Mouse (Mus musculus) kidney, adult 2 months (tissue): ENCODE data around the gene Tspan14. TPM values are rescaled to one million over a fixed set of nuclear protein-coding genes. Genes with fewer than 3 reads are reported as not detected.
A peak's percentile ranks its signal among the peaks of the same experiment; 100 is the strongest.

ENCODE experiments used
- DNase-seq: peaks from one replicate; pipeline ENCODE4 v3.0.0; 2021
- H3K27ac ChIP-seq: fragments of 200-500 bp; 2 replicates; pipeline ENCODE4 v1.5.1; 2012; ENCODE audit warnings: low read depth, low read length, control low read depth, inconsistent platforms; ENCODE audit not compliant: insufficient read depth
- H3K27me3 ChIP-seq: fragments of 200-500 bp; replicated peaks from 2 replicates; pipeline ENCODE4 v1.6.1; 2012; ENCODE audit warnings: mild to moderate bottlenecking, moderate library complexity, low read length, inconsistent platforms; ENCODE audit not compliant: control insufficient read depth, insufficient read depth
- H3K36me3 ChIP-seq: fragments of 200-500 bp; 2 replicates; pipeline ENCODE4 v1.6.1; 2012; ENCODE audit warnings: mild to moderate bottlenecking, moderate library complexity, low read length, inconsistent platforms; ENCODE audit not compliant: control insufficient read depth, insufficient read depth
- H3K4me1 ChIP-seq: fragments of 200-500 bp; 2 replicates; pipeline ENCODE4 v1.6.1; 2011; ENCODE audit warnings: low read length; ENCODE audit not compliant: control insufficient read depth, insufficient read depth
- H3K4me3 ChIP-seq: fragments of 200-500 bp; 2 replicates; pipeline ENCODE4 v1.5.1; 2011; ENCODE audit warnings: mild to moderate bottlenecking, low read depth, low read length, control low read depth; ENCODE audit not compliant: insufficient read depth
- CTCF ChIP-seq: fragments of 200-500 bp; conservative IDR thresholded peaks from 2 replicates; pipeline ENCODE4 v1.5.1; 2011; ENCODE audit warnings: low read depth, mild to moderate bottlenecking, control low read depth, low read length, moderate library complexity, mixed read lengths; ENCODE audit not compliant: insufficient read depth, insufficient read length
- POLR2A ChIP-seq: fragments of 200-500 bp; IDR thresholded peaks from one replicate; pipeline ENCODE4 v1.6.1; 2011; ENCODE audit warnings: low read depth, low read length, control low read depth
- WGBS: fragments of 180-500 bp; shearing (Covaris S2); methylation state at CpG from one replicate; pipeline ENCODE4 v1.1.7; 2018; 5-methylcytosine and 5-hydroxymethylcytosine counted together
- polyA plus RNA-seq: library from polyadenylated mRNA; depleted of rRNA; stranded (reverse); fragments of >200 nt; gene quantifications from 2 replicates; pipeline ENCODE4 v1.2.3, GENCODE M21; 2012

The Tspan14 gene
- polyA plus RNA-seq, 1 experiment, result 121 TPM

GRCm38 (mm10) chr14:40957607-40958006 lies 9.0 kb downstream of the Tspan14 start:
- no peaks in the 10 kb centered on the region for H3K27me3 ChIP-seq
- H3K4me3 ChIP-seq, result no peak overlapping the region
- peaks cover 47% of the 10 kb centered on the region for H3K4me1 ChIP-seq
- TF ChIP-seq POLR2A (no peak), CTCF (no peak)
- H3K27ac ChIP-seq, result peak overlapping the region; percentile 81
- 55% methylated on average over 3 of the region's 3 CpGs for WGBS
- no peaks in the 10 kb centered on the region for H3K36me3 ChIP-seq
- DNase-seq, result no peak

- no peak overlapping the region for H3K4me3 ChIP-seq
- H3K27me3 ChIP-seq, result no peaks in the 10 kb centered on the region
- peaks cover 45% of the 10 kb centered on the region for H3K4me1 ChIP-seq
- H3K36me3 ChIP-seq, result no peaks in the 10 kb centered on the region
- H3K27ac ChIP-seq, result peak overlapping the region; percentile 59
- DNase-seq, result peak; percentile 67
- TF ChIP-seq CTCF (peak; percentile 36; the same call in 1 of the 2 replicates), POLR2A (no peak)
- WGBS, result 37% methylated on average over 13 of the region's 13 CpGs
Observed at GRCm38 (mm10) chr14:40956252-40957146, 10.1 kb downstream of the Tspan14 start.

GRCm38 (mm10) chr14:40955596-40956251 lies 10.9 kb downstream of the Tspan14 start:
- peak overlapping the region; percentile 36 for H3K27ac ChIP-seq
- TF ChIP-seq POLR2A (no peak), CTCF (no peak)
- peaks cover 47% of the 10 kb centered on the region for H3K4me1 ChIP-seq
- no peak for DNase-seq
- no peaks in the 10 kb centered on the region for H3K27me3 ChIP-seq
- no peak overlapping the region for H3K4me3 ChIP-seq
- WGBS, result 37% methylated on average over 10 of the region's 10 CpGs
- no peaks in the 10 kb centered on the region for H3K36me3 ChIP-seq

- Histone ChIP-seq H3K27ac (peak overlapping the region; percentile 36), H3K27me3 (no peaks in the 10 kb centered on the region), H3K4me1 (peaks cover 48% of the 10 kb centered on the region), H3K36me3 (no peaks in the 10 kb centered on the region), H3K4me3 (no peak overlapping the region)
- DNase-seq, result peak; percentile 48
- TF ChIP-seq CTCF (no peak), POLR2A (no peak)
- 62% methylated on average over 1 of the region's 1 CpGs for WGBS
Observed at GRCm38 (mm10) chr14:40955146-40955545, 11.5 kb downstream of the Tspan14 start.

- no peaks in the 10 kb centered on the region for H3K36me3 ChIP-seq
- WGBS, result 65% methylated on average over 5 of the region's 5 CpGs
- peaks cover 44% of the 10 kb centered on the region for H3K4me1 ChIP-seq
- no peak overlapping the region for H3K27ac ChIP-seq
- no peaks in the 10 kb centered on the region for H3K27me3 ChIP-seq
- H3K4me3 ChIP-seq, result no peak overlapping the region
- TF ChIP-seq CTCF (no peak), POLR2A (no peak)
- DNase-seq, result no peak
Observed at GRCm38 (mm10) chr14:40953381-40953780, 13.2 kb downstream of the Tspan14 start.

- no peaks in the 10 kb centered on the region for H3K27me3 ChIP-seq
- WGBS, result 74% methylated on average over 2 of the region's 2 CpGs
- DNase-seq, result no peak
- H3K4me3 ChIP-seq, result no peak overlapping the region
- H3K36me3 ChIP-seq, result no peaks in the 10 kb centered on the region
- no peak overlapping the region for H3K27ac ChIP-seq
- peaks cover 45% of the 10 kb centered on the region for H3K4me1 ChIP-seq
- no peak for TF ChIP-seq POLR2A
- TF ChIP-seq CTCF, result no peak
Observed at GRCm38 (mm10) chr14:40952715-40953114, 13.9 kb downstream of the Tspan14 start.

- H3K27me3 ChIP-seq, result no peaks in the 10 kb centered on the region
- no peaks in the 10 kb centered on the region for H3K36me3 ChIP-seq
- whole genome bisulfite sequencing, result 83% methylated on average over 3 of the region's 3 CpGs
Observed at GRCm38 (mm10) chr14:40952301-40952700, 14.3 kb downstream of the Tspan14 start.

More at GRCm38 (mm10) chr14:40952301-40952700, 14.3 kb downstream of the Tspan14 start:
- no peak for TF ChIP-seq CTCF
- TF ChIP-seq POLR2A, result no peak
- Histone ChIP-seq H3K4me1 (peaks cover 45% of the 10 kb centered on the region), H3K27ac (no peak overlapping the region), H3K4me3 (no peak overlapping the region)
- DNase-seq, result no peak
